Mouse (Mus musculus): ENCODE measurements around the gene Ubxn1. TPM values are rescaled to one million over a fixed set of nuclear protein-coding genes. Genes with fewer than 3 reads are reported as not detected.

Ubxn1 gene
- total RNA-seq, 1 experiment, result 220 TPM

GRCm38 (mm10) chr19:8839103-8839907 is 32.0 kb upstream of the Ubxn1 start, which contains the start of gene Gng3:
Gene Gng3 (minus strand): TSS chr19:8839194.
- Histone ChIP-seq H3K9ac (ENCODE audit: insufficient read depth, low read depth, low read length, poor library complexity, severe bottlenecking) (peak within 1 kb of the TSS; percentile 90), H3K36me3 (ENCODE audit: control insufficient read depth, insufficient read depth, low read length, poor library complexity, severe bottlenecking) (peaks cover 1% of the 10 kb centered on the region), H3K4me3 (ENCODE audit: insufficient read depth in 1 of 2, low read depth in 1 of 2, low read length in 2 of 2, poor library complexity in 1 of 2, severe bottlenecking in 1 of 2) (peak within 1 kb of the TSS; percentile 64 to 74), H3K4me1 (ENCODE audit: control insufficient read depth in 2 of 2, insufficient read depth in 2 of 2, low read length in 2 of 2, poor library complexity in 1 of 2) (peaks cover 2 to 11% of the 10 kb centered on the region in 2 experiments; a peak in 3 of 4 replicates), H3K27ac (ENCODE audit: insufficient read depth, low read depth, low read length, poor library complexity, severe bottlenecking) (peak within 1 kb of the TSS; percentile 96; the same call in 1 of the 2 replicates), H3K9me3 (ENCODE audit: control insufficient read depth, insufficient read depth, low read depth, low read length) (no peaks in the 10 kb centered on the region)
- DNase-seq (ENCODE audit: low read depth, low spot score), result peak; percentile 57
- TF ChIP-seq MAFK (IDR thresholded peaks at IDR 0.05; ENCODE audit: insufficient read depth, low read depth, low read length) (peak; percentile 71), HCFC1 (IDR thresholded peaks at IDR 0.05; ENCODE audit: borderline replicate concordance, insufficient read depth, low read length) (no peak)
- in situ Hi-C loops (cut with MboI; ENCODE audit: low sequenced_read_pairs in 2 of 2, unreplicated experiment in 2 of 2), result no loop called here

DNA sequence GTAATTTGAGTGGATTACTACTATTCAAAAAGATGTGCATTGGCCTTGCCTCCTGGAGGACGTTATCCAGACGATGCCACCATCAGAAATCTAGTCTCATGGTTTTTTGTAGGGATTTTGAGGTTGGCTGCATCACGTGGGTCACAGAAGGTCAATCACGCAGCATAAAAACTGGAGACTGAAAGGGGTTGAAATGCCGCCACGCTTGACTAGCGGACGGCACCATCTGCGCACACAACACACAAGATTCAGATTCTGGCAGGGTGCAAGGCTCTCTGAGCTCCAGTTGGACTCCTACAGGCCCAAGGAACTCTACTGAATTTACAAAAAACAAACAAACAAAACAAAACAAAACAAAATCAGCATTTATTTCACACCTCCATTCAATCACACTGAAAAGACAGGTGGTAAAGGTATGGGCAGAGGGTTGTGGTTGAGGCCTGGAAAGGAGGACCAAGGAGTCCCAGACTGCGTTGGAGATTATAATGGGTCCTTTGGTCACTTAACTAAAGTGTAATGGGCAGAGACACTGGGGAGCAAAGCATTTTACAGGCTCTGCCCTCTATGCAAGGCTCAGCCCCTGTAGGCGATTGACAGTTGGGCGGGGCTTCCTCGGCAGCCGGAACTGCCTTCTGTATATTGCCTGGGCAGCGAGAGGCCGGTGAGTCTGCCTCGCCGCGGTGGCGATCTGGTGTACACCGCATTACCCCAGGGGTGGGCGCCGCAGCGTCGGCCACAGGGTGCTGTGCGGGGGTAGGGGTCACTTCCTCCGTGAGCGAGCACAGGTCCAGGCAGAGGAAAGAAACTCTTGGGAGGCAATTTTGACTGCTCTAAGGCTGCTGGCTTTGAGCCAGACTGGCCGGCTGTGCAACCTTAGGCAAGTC is 31.1 kb upstream of the Ubxn1 start:
- DNase-seq (ENCODE audit: low read depth, low spot score), result no peak
- no peak for TF ChIP-seq HCFC1 (IDR thresholded peaks at IDR 0.05; ENCODE audit: borderline replicate concordance, insufficient read depth, low read length)
- no peak for TF ChIP-seq ZNF384 (IDR thresholded peaks at IDR 0.05; ENCODE audit: low read depth, low read length)
- no peak for TF ChIP-seq CHD2 (IDR thresholded peaks at IDR 0.05; ENCODE audit: low read depth, low read length)
- no peak for TF ChIP-seq ZC3H11A (IDR thresholded peaks at IDR 0.05; ENCODE audit: borderline replicate concordance, low read depth, low read length)
- TF ChIP-seq MAFK (IDR thresholded peaks at IDR 0.05; ENCODE audit: insufficient read depth, low read depth, low read length), result no peak
- Histone ChIP-seq H3K9ac (ENCODE audit: insufficient read depth, low read depth, low read length, poor library complexity, severe bottlenecking) (peak overlapping the region; percentile 51), H3K4me3 (ENCODE audit: insufficient read depth in 1 of 2, low read depth in 1 of 2, low read length in 2 of 2, poor library complexity in 1 of 2, severe bottlenecking in 1 of 2) (peak overlapping the region; percentile 63 to 70), H3K27ac (ENCODE audit: insufficient read depth, low read depth, low read length, poor library complexity, severe bottlenecking) (no peak overlapping the region), H3K4me1 (ENCODE audit: control insufficient read depth in 2 of 2, insufficient read depth in 2 of 2, low read length in 2 of 2, poor library complexity in 1 of 2) (peaks cover 2 to 11% of the 10 kb centered on the region in 2 experiments; a peak in 3 of 4 replicates), H3K36me3 (ENCODE audit: control insufficient read depth, insufficient read depth, low read length, poor library complexity, severe bottlenecking) (no peaks in the 10 kb centered on the region; the same call in 1 of the 2 replicates), H3K9me3 (ENCODE audit: control insufficient read depth, insufficient read depth, low read depth, low read length) (no peaks in the 10 kb centered on the region)
- in situ Hi-C loops (cut with MboI; ENCODE audit: low sequenced_read_pairs in 2 of 2, unreplicated experiment in 2 of 2), result no loop called here

DNA sequence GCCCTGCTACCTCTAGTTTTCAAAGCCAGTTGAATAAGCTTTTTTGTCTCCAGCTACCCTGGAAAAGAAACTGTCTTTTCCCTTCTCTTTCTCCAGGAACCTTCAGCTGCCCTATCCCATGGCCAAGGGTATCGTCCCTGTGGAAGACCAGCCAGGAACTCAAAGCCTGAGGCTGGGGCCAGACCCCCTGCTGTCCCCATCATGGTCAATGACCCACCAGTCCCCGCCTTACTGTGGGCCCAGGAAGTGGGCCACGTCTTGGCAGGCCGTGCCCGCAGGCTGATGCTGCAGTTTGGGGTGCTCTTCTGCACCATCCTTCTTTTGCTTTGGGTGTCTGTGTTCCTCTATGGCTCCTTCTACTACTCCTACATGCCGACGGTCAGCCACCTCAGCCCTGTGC is 30.3 kb upstream of the Ubxn1 start:
- in situ Hi-C loops (cut with MboI; ENCODE audit: low sequenced_read_pairs in 2 of 2, unreplicated experiment in 2 of 2), result no loop called here
- TF ChIP-seq ZC3H11A (IDR thresholded peaks at IDR 0.05; ENCODE audit: borderline replicate concordance, low read depth, low read length), result no peak
- TF ChIP-seq MAFK (IDR thresholded peaks at IDR 0.05; ENCODE audit: insufficient read depth, low read depth, low read length), result no peak
- no peak for TF ChIP-seq HCFC1 (IDR thresholded peaks at IDR 0.05; ENCODE audit: borderline replicate concordance, insufficient read depth, low read length)
- TF ChIP-seq CHD2 (IDR thresholded peaks at IDR 0.05; ENCODE audit: low read depth, low read length), result no peak
- no peak for TF ChIP-seq ZNF384 (IDR thresholded peaks at IDR 0.05; ENCODE audit: low read depth, low read length)
- Histone ChIP-seq H3K4me1 (ENCODE audit: control insufficient read depth in 2 of 2, insufficient read depth in 2 of 2, low read length in 2 of 2, poor library complexity in 1 of 2) (peaks cover 2 to 13% of the 10 kb centered on the region in 2 experiments; a peak in 3 of 4 replicates), H3K4me3 (ENCODE audit: insufficient read depth in 1 of 2, low read depth in 1 of 2, low read length in 2 of 2, poor library complexity in 1 of 2, severe bottlenecking in 1 of 2) (peak overlapping the region in 1 of 2 experiments; percentile 70; a peak in 1 of 4 replicates), H3K27ac (ENCODE audit: insufficient read depth, low read depth, low read length, poor library complexity, severe bottlenecking) (no peak overlapping the region), H3K9me3 (ENCODE audit: control insufficient read depth, insufficient read depth, low read depth, low read length) (no peaks in the 10 kb centered on the region), H3K36me3 (ENCODE audit: control insufficient read depth, insufficient read depth, low read length, poor library complexity, severe bottlenecking) (peaks cover 1% of the 10 kb centered on the region; the same call in 1 of the 2 replicates), H3K9ac (ENCODE audit: insufficient read depth, low read depth, low read length, poor library complexity, severe bottlenecking) (no peak overlapping the region; the same call in 1 of the 2 replicates)
- DNase-seq (ENCODE audit: low read depth, low spot score), result no peak

- Histone ChIP-seq H3K9ac (ENCODE audit: insufficient read depth, low read depth, low read length, poor library complexity, severe bottlenecking) (no peak overlapping the region), H3K4me1 (ENCODE audit: control insufficient read depth in 2 of 2, insufficient read depth in 2 of 2, low read length in 2 of 2, poor library complexity in 1 of 2) (peaks cover 2 to 18% of the 10 kb centered on the region in 2 experiments; a peak in 3 of 4 replicates), H3K4me3 (ENCODE audit: insufficient read depth in 1 of 2, low read depth in 1 of 2, low read length in 2 of 2, poor library complexity in 1 of 2, severe bottlenecking in 1 of 2) (no peak overlapping the region), H3K36me3 (ENCODE audit: control insufficient read depth, insufficient read depth, low read length, poor library complexity, severe bottlenecking) (peaks cover 8% of the 10 kb centered on the region; the same call in 1 of the 2 replicates), H3K9me3 (ENCODE audit: control insufficient read depth, insufficient read depth, low read depth, low read length) (no peaks in the 10 kb centered on the region), H3K27ac (ENCODE audit: insufficient read depth, low read depth, low read length, poor library complexity, severe bottlenecking) (no peak overlapping the region)
- no peak for DNase-seq (ENCODE audit: low read depth, low spot score)
- in situ Hi-C loops (cut with MboI; ENCODE audit: low sequenced_read_pairs in 2 of 2, unreplicated experiment in 2 of 2), result no loop called here
- TF ChIP-seq MAFK (IDR thresholded peaks at IDR 0.05; ENCODE audit: insufficient read depth, low read depth, low read length) (no peak), ZNF384 (IDR thresholded peaks at IDR 0.05; ENCODE audit: low read depth, low read length) (no peak), ZC3H11A (IDR thresholded peaks at IDR 0.05; ENCODE audit: borderline replicate concordance, low read depth, low read length) (no peak), CHD2 (IDR thresholded peaks at IDR 0.05; ENCODE audit: low read depth, low read length) (no peak), HCFC1 (IDR thresholded peaks at IDR 0.05; ENCODE audit: borderline replicate concordance, insufficient read depth, low read length) (no peak)
Measured at GRCm38 (mm10) chr19:8842961-8843360, 28.3 kb upstream of the Ubxn1 start.

Measured in ES-E14 (cell line).